Mouse (Mus musculus) hindbrain, embryonic 15.5 days (tissue): Measurements from ENCODE around the gene Ssh1. TPM values are rescaled to one million over a fixed set of nuclear protein-coding genes. Genes with fewer than 3 reads are reported as not detected.
A peak's percentile ranks its signal among the peaks of the same experiment; 100 is the strongest.

Experiments
- ATAC-seq: fragments of 200-750 bp; cut with Nextera tagmentation; 2 replicates; pipeline ENCODE4 v1.8.0; 2017; ENCODE audit warnings: low read depth, moderate number of reproducible peaks, moderate TSS enrichment; ENCODE audit not compliant: low FRiP score
- H3K27ac ChIP-seq: fragments of 300-500 bp; sonication (generic); replicated peaks from 2 replicates; pipeline ENCODE4 v1.5.1; 2015; ENCODE audit warnings: mild to moderate bottlenecking, inconsistent platforms
- H3K27me3 ChIP-seq: fragments of 300-500 bp; sonication (generic); 2 replicates; pipeline ENCODE4 v1.6.1; 2015; ENCODE audit warnings: control low read depth, inconsistent platforms
- H3K36me3 ChIP-seq: fragments of 300-500 bp; sonication (generic); 2 replicates; pipeline ENCODE4 v1.6.1; 2015; ENCODE audit warnings: control low read depth, inconsistent platforms
- H3K4me1 ChIP-seq: fragments of 300-500 bp; sonication (generic); replicated peaks from 2 replicates; pipeline ENCODE4 v1.6.1; 2015; ENCODE audit warnings: control low read depth, inconsistent platforms
- H3K4me2 ChIP-seq: fragments of 300-500 bp; sonication (generic); 2 replicates; pipeline ENCODE4 v1.6.1; 2015; ENCODE audit warnings: moderate library complexity, mild to moderate bottlenecking, inconsistent platforms
- H3K4me3 ChIP-seq: fragments of 300-500 bp; sonication (generic); 2 replicates; pipeline ENCODE4 v1.5.1; 2015; ENCODE audit warnings: mild to moderate bottlenecking, inconsistent platforms
- H3K9ac ChIP-seq: fragments of 300-500 bp; sonication (generic); 2 replicates; pipeline ENCODE4 v1.6.1; 2015; ENCODE audit warnings: inconsistent platforms
- H3K9me3 ChIP-seq: fragments of 300-500 bp; sonication (generic); 2 replicates; pipeline ENCODE4 v1.6.1; 2016; ENCODE audit warnings: control low read depth, inconsistent platforms
- whole genome bisulfite sequencing: fragments of 180-500 bp; shearing (Covaris S2); methylation state at CpG from one replicate; pipeline ENCODE4 v1.1.7; 2015; 5-methylcytosine and 5-hydroxymethylcytosine counted together
- polyA plus RNA-seq: library from polyadenylated mRNA; unstranded; fragments of >200 nt; fragmentation: Nextera tagmentation; extraction: Ambion mirVana; gene quantifications from 2 replicates; pipeline ENCODE4 v1.2.1, GENCODE M21; 2015

Ssh1 gene
- polyA plus RNA-seq: 12.4 and 12.8 TPM in 2 replicates

DNA sequence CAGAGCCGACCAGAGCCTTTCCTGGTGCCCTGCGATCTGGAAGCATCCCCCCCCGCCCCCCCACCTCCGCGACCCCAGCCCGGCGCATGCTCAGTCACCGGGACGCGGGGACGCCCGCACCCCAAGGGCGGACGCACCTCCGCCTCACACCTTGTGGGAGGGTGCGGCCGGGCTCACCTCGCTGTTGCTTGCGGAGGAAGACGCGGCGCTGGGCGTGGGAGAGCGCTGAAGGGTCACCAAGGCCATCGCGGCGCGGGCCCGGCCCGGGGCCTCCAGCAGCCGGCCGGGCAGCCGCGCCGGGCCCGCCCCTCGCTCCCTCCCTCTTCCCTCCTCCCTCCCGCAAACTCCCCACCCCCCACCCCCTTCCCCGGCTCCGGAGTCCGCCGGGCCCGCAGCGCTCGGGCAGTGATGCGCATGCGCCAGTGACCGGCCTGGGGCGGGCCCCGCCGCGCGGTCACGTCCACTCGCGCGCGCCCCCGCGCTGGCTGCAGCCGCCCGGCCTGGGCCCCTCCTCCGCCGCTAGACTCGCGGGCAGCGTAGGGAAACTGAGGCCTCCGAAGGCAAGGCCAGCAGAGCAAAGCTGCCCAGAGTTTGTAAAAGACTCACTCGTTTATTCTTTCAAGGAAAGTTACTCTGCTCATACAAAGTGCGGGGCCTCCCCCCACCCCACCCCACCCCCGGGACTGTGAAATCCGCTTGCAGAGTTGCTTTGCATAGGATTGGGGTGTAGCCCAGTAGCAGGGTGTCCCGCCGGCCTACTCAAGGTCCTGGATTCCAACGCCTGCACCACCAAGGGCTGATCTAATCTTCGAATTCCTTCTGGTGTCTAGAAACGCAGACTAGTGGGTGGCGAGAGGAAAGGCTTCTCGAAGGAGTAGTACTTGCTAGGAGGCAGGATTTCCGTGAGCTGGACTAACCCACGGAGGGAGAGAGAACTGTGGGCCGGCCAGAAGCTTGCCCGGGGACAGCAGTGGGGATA, at the start of gene Ssh1:
Gene Ssh1 (minus strand): TSS at position 408 of the 979 bp plus-strand sequence.
- ATAC-seq: peak; percentile 89
- WGBS: under 1% methylated on average over 66 of the region's 83 CpGs
- H3K27ac ChIP-seq: peak within 1 kb of the TSS; percentile 99

GRCm38 (mm10) chr5:114041327-114041930, 47.7 kb upstream of the Ssh1 start:
- no peak overlapping the region for H3K4me3 ChIP-seq
- H3K27ac ChIP-seq: no peak overlapping the region
- no peak for ATAC-seq
- 22% methylated on average over 15 of the region's 15 CpGs for WGBS
- H3K9me3 ChIP-seq: no peaks in the 10 kb centered on the region
- no peak overlapping the region for H3K9ac ChIP-seq
- 0 out of 2 replicates have a peak, but pooled peaks cover 3% of the 10 kb centered on the region for H3K4me1 ChIP-seq
- H3K36me3 ChIP-seq: peaks cover 43% of the 10 kb centered on the region
- no peak overlapping the region for H3K4me2 ChIP-seq
- H3K27me3 ChIP-seq: no peaks in the 10 kb centered on the region

More for the DNA sequence above, at the start of gene Ssh1:
- Histone ChIP-seq H3K4me2 (peak within 1 kb of the TSS; percentile 91), H3K9ac (peak within 1 kb of the TSS; percentile 89), H3K36me3 (no peaks in the 10 kb centered on the region; the same call in 1 of the 2 replicates), H3K27me3 (no peaks in the 10 kb centered on the region), H3K9me3 (no peaks in the 10 kb centered on the region), H3K4me3 (peak within 1 kb of the TSS; percentile 89), H3K4me1 (peaks cover 40% of the 10 kb centered on the region)

- WGBS: 65% methylated on average over 1 of the region's 1 CpGs
- H3K36me3 ChIP-seq: peaks cover 43% of the 10 kb centered on the region
Measured at GRCm38 (mm10) chr5:114040911-114041310, 47.2 kb upstream of the Ssh1 start.

DNA sequence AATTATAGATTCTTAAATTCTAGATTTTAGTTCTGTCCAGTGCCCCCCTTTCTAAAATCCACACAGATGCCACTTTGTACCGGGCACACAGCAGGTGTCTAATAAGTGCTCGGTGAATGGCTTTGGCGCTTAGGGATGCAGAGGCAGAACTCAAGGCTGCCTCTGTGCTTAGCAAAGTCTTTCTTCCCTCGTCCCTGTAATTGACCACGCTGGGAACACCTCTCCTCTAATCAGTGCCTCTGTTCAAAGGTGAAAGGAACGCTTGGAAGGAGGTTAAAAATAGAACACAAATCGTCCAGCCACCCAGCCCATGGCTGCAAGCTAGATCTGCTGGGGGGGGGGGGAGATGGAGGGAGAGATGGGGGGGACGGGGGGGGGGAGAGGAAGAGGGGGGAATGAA, 46.8 kb upstream of the Ssh1 start:
- Histone ChIP-seq H3K36me3 (peaks cover 43% of the 10 kb centered on the region), H3K4me1 (0 out of 2 replicates have a peak, but pooled peaks cover 3% of the 10 kb centered on the region), H3K9me3 (no peaks in the 10 kb centered on the region), H3K27ac (no peak overlapping the region), H3K9ac (no peak overlapping the region), H3K4me2 (no peak overlapping the region), H3K4me3 (no peak overlapping the region), H3K27me3 (no peaks in the 10 kb centered on the region)
- WGBS: 27% methylated on average over 7 of the region's 8 CpGs
- no peak for ATAC-seq

More at GRCm38 (mm10) chr5:114040911-114041310, 47.2 kb upstream of the Ssh1 start:
- H3K27me3 ChIP-seq: no peaks in the 10 kb centered on the region
- H3K4me3 ChIP-seq: no peak overlapping the region
- no peak for ATAC-seq
- no peak overlapping the region for H3K4me2 ChIP-seq
- no peak overlapping the region for H3K9ac ChIP-seq
- 0 out of 2 replicates have a peak, but pooled peaks cover 3% of the 10 kb centered on the region for H3K4me1 ChIP-seq
- H3K27ac ChIP-seq: no peak overlapping the region
- no peaks in the 10 kb centered on the region for H3K9me3 ChIP-seq

DNA sequence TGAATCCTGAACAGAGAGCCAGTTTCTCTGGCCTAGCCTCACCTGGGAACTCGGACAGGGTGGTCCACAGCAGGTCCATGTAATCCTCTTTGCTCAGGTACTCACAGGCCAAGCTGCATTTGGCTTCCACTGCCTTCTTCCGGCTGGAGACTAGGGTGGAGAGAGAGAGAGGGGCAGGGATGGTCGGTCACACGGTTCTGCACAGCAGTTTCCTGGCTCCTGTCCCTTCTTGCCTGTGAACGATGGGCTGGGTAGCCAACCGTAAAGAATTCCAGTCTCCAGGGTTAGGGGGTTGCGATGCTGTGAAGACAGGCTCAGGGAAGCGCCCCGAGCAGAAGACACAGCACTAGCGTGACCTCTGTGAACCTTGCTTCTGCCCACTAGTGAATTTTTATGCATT, 41.4 kb upstream of the Ssh1 start:
- Histone ChIP-seq H3K4me1 (no peaks in the 10 kb centered on the region), H3K9ac (no peak overlapping the region), H3K36me3 (peaks cover 32% of the 10 kb centered on the region), H3K4me3 (no peak overlapping the region), H3K4me2 (no peak overlapping the region), H3K27me3 (no peaks in the 10 kb centered on the region), H3K27ac (no peak overlapping the region), H3K9me3 (no peaks in the 10 kb centered on the region)
- WGBS: 42% methylated on average over 10 of the region's 10 CpGs
- no peak for ATAC-seq

GRCm38 (mm10) chr5:114034393-114034792, 40.7 kb upstream of the Ssh1 start:
- Histone ChIP-seq H3K4me3 (no peak overlapping the region), H3K9ac (no peak overlapping the region), H3K36me3 (peaks cover 32% of the 10 kb centered on the region), H3K4me1 (no peaks in the 10 kb centered on the region), H3K27ac (no peak overlapping the region), H3K4me2 (no peak overlapping the region), H3K9me3 (no peaks in the 10 kb centered on the region), H3K27me3 (no peaks in the 10 kb centered on the region)
- 83% methylated on average over 7 of the region's 7 CpGs for WGBS
- ATAC-seq: no peak

- Histone ChIP-seq H3K4me3 (no peak overlapping the region), H3K9ac (no peak overlapping the region), H3K4me2 (no peak overlapping the region), H3K27me3 (no peaks in the 10 kb centered on the region), H3K36me3 (peaks cover 23% of the 10 kb centered on the region), H3K27ac (no peak overlapping the region), H3K4me1 (no peaks in the 10 kb centered on the region), H3K9me3 (no peaks in the 10 kb centered on the region)
- ATAC-seq: no peak
- WGBS: 92% methylated on average over 3 of the region's 3 CpGs
Measured at GRCm38 (mm10) chr5:114032161-114032763, 38.6 kb upstream of the Ssh1 start.

- Histone ChIP-seq H3K4me2 (no peak overlapping the region), H3K36me3 (peaks cover 17% of the 10 kb centered on the region), H3K9me3 (no peaks in the 10 kb centered on the region), H3K4me1 (no peaks in the 10 kb centered on the region), H3K4me3 (no peak overlapping the region), H3K27me3 (no peaks in the 10 kb centered on the region), H3K9ac (no peak overlapping the region), H3K27ac (no peak overlapping the region)
- WGBS: 91% methylated on average over 12 of the region's 12 CpGs
- ATAC-seq: no peak
Measured at GRCm38 (mm10) chr5:114030652-114031051, 37.0 kb upstream of the Ssh1 start.

DNA sequence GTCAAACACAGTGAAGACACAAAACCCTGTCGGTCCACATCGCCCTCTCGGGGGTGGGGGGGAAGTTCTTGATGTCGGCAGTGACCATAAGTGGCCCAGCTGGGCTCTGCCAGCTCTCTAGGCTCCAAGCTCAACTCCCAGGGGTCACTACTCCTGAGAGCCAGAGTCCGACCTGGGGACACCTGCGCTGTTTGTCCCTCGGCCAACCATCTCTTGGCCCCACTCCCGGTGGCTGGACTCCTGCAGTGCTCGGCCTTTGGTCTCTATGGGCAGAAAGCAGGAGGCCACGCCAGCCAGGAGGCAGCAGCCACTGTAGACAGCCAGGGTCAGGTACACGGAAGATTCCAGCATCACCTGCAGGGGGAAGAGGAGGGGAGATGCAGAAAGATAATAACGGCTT, 34.4 kb upstream of the Ssh1 start:
- no peak overlapping the region for H3K9ac ChIP-seq
- H3K36me3 ChIP-seq: peaks cover 10% of the 10 kb centered on the region; the same call in 1 of the 2 replicates
- H3K4me2 ChIP-seq: no peak overlapping the region
- 84% methylated on average over 12 of the region's 12 CpGs for WGBS
- no peak overlapping the region for H3K4me3 ChIP-seq
- no peaks in the 10 kb centered on the region for H3K9me3 ChIP-seq
- H3K27me3 ChIP-seq: no peaks in the 10 kb centered on the region
- no peak for ATAC-seq
- no peak overlapping the region for H3K27ac ChIP-seq
- H3K4me1 ChIP-seq: peaks cover 7% of the 10 kb centered on the region

DNA sequence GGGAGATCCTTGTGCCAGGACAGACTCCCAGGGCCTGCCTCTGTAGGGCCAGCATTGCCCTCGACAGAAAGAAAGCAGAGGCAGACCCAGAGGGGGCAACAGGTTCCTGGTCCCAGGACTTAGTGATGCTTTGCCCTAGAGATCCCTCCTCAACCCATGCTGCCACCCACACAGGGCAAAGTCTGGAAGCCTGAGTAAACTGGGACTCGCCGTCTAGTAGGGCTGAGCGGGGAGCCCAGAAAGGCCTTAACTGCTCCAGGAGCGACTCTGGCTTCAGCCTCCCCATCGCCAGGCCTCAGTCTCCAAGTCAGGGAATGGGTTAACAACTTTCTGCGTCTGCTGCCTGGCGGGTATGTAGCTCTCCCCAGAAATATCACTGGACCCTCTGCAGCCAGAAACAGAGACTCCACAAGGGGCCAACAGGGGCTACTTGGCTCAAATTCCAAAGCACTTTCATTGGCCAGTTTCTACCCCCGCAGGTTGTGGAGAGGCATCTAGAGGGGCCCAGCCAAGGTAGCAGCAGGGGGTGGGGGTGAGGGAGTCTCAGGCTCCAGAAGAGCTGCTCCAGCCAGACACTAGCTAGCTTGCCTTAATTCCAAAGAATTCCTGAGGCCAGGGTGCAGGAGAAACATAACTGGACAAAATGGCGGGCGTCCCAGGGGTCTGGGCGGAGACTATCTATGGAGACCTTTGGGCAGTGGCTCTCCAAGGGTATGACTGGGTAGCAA, 33.7 kb upstream of the Ssh1 start:
- no peaks in the 10 kb centered on the region for H3K27me3 ChIP-seq
- no peak overlapping the region for H3K9ac ChIP-seq
- H3K9me3 ChIP-seq: no peaks in the 10 kb centered on the region
- H3K4me3 ChIP-seq: no peak overlapping the region
- peaks cover 10% of the 10 kb centered on the region; the same call in 1 of the 2 replicates for H3K36me3 ChIP-seq
- H3K4me2 ChIP-seq: no peak overlapping the region
- ATAC-seq: no peak
- H3K27ac ChIP-seq: no peak overlapping the region
- H3K4me1 ChIP-seq: peaks cover 7% of the 10 kb centered on the region
- 91% methylated on average over 12 of the region's 12 CpGs for WGBS

- H3K4me1 ChIP-seq: peaks cover 7% of the 10 kb centered on the region
- H3K36me3 ChIP-seq: peaks cover 5% of the 10 kb centered on the region; the same call in 1 of the 2 replicates
- ATAC-seq: peak; percentile 44; the same call in 1 of the 2 replicates
- no peaks in the 10 kb centered on the region for H3K9me3 ChIP-seq
- 10% methylated on average over 10 of the region's 10 CpGs for WGBS
- no peaks in the 10 kb centered on the region for H3K27me3 ChIP-seq
- H3K4me2 ChIP-seq: peak overlapping the region; percentile 33
- H3K9ac ChIP-seq: no peak overlapping the region
- H3K27ac ChIP-seq: no peak overlapping the region
- no peak overlapping the region for H3K4me3 ChIP-seq
Measured at GRCm38 (mm10) chr5:114024885-114025284, 31.2 kb upstream of the Ssh1 start.
